Mouse (Mus musculus): Measurements from ENCODE around the gene Nmrk2. TPM values are rescaled to one million over a fixed set of nuclear protein-coding genes. Genes with fewer than 3 reads are reported as not detected.

The Nmrk2 gene
- polyA plus RNA-seq, 1 experiment from 2014 or later = not detected

Other genes with a start within 250 kb of the Nmrk2 start
- gene Gng7, start 187.1 kb downstream of the Nmrk2 start, polyA plus RNA-seq (2015; fragmentation: Nextera tagmentation; extraction: Ambion mirVana) = 16.2 and 17.4 TPM in 2 replicates
- 38.1 and 38.7 TPM in 2 replicates for gene Diras1, start 176.4 kb downstream of the Nmrk2 start, polyA plus RNA-seq (2015; fragmentation: Nextera tagmentation; extraction: Ambion mirVana)
- gene Slc39a3, start 164.6 kb downstream of the Nmrk2 start, polyA plus RNA-seq (2015; fragmentation: Nextera tagmentation; extraction: Ambion mirVana) = 40.9 and 44.2 TPM in 2 replicates
- gene Sgta, start 141.9 kb downstream of the Nmrk2 start, polyA plus RNA-seq (2015; fragmentation: Nextera tagmentation; extraction: Ambion mirVana) = 283 and 286 TPM in 2 replicates
- 47.4 and 48.4 TPM in 2 replicates for gene Thop1, start 132.0 kb downstream of the Nmrk2 start, polyA plus RNA-seq (2015; fragmentation: Nextera tagmentation; extraction: Ambion mirVana)
- gene Creb3l3, start 103.2 kb downstream of the Nmrk2 start, polyA plus RNA-seq (2015; fragmentation: Nextera tagmentation; extraction: Ambion mirVana) = 0.27 and 0.90 TPM in 2 replicates
- 217 and 244 TPM in 2 replicates for gene Map2k2, start 96.1 kb downstream of the Nmrk2 start, polyA plus RNA-seq (2015; fragmentation: Nextera tagmentation; extraction: Ambion mirVana)
- 12.2 and 14.9 TPM in 2 replicates for gene Zbtb7a, start 66.8 kb downstream of the Nmrk2 start, polyA plus RNA-seq (2015; fragmentation: Nextera tagmentation; extraction: Ambion mirVana)
- gene Pias4, start 34.1 kb downstream of the Nmrk2 start, polyA plus RNA-seq (2015; fragmentation: Nextera tagmentation; extraction: Ambion mirVana) = 60.0 and 77.5 TPM in 2 replicates
- gene Eef2, start 25.4 kb downstream of the Nmrk2 start, polyA plus RNA-seq (2015; fragmentation: Nextera tagmentation; extraction: Ambion mirVana) = 532 and 537 TPM in 2 replicates
- gene Dapk3, start 19.0 kb downstream of the Nmrk2 start, polyA plus RNA-seq (2015; fragmentation: Nextera tagmentation; extraction: Ambion mirVana) = 79.1 and 80.9 TPM in 2 replicates
- gene 4930442H23Rik, start 18.2 kb downstream of the Nmrk2 start, polyA plus RNA-seq (2015; fragmentation: Nextera tagmentation; extraction: Ambion mirVana) = not detected in 2 replicates
- 58.1 and 62.3 TPM in 2 replicates for gene Atcay, start 28.8 kb upstream of the Nmrk2 start, polyA plus RNA-seq (2015; fragmentation: Nextera tagmentation; extraction: Ambion mirVana)
- gene Zfr2, start 31.1 kb upstream of the Nmrk2 start, polyA plus RNA-seq (2015; fragmentation: Nextera tagmentation; extraction: Ambion mirVana) = 21.7 and 21.8 TPM in 2 replicates
- 10.5 and 13.0 TPM in 2 replicates for gene Matk, start 50.9 kb upstream of the Nmrk2 start, polyA plus RNA-seq (2015; fragmentation: Nextera tagmentation; extraction: Ambion mirVana)
- gene Mrpl54, start 64.9 kb upstream of the Nmrk2 start, polyA plus RNA-seq (2015; fragmentation: Nextera tagmentation; extraction: Ambion mirVana) = 145 and 150 TPM in 2 replicates
- 33.7 and 36.1 TPM in 2 replicates for gene Apba3, start 64.9 kb upstream of the Nmrk2 start, polyA plus RNA-seq (2015; fragmentation: Nextera tagmentation; extraction: Ambion mirVana)
- 2.3 and 3.3 TPM in 2 replicates for gene Tjp3, start 89.5 kb upstream of the Nmrk2 start, polyA plus RNA-seq (2015; fragmentation: Nextera tagmentation; extraction: Ambion mirVana)
- gene Pip5k1c, start 90.9 kb upstream of the Nmrk2 start, polyA plus RNA-seq (2015; fragmentation: Nextera tagmentation; extraction: Ambion mirVana) = 99.3 and 102 TPM in 2 replicates
- 32.5 and 42.5 TPM in 2 replicates for gene Cactin, start 119.1 kb upstream of the Nmrk2 start, polyA plus RNA-seq (2015; fragmentation: Nextera tagmentation; extraction: Ambion mirVana)
- 4.5 and 4.8 TPM in 2 replicates for gene Tbxa2r, start 126.7 kb upstream of the Nmrk2 start, polyA plus RNA-seq (2015; fragmentation: Nextera tagmentation; extraction: Ambion mirVana)
- not detected in 2 replicates for gene Gipc3, start 141.2 kb upstream of the Nmrk2 start, polyA plus RNA-seq (2015; fragmentation: Nextera tagmentation; extraction: Ambion mirVana)
- 46.5 and 51.5 TPM in 2 replicates for gene Hmg20b, start 148.4 kb upstream of the Nmrk2 start, polyA plus RNA-seq (2015; fragmentation: Nextera tagmentation; extraction: Ambion mirVana)
- 16.5 and 17.8 TPM in 2 replicates for gene Mfsd12, start 155.4 kb upstream of the Nmrk2 start, polyA plus RNA-seq (2015; fragmentation: Nextera tagmentation; extraction: Ambion mirVana)
- gene 4930404N11Rik, start 163.8 kb upstream of the Nmrk2 start, polyA plus RNA-seq (2015; fragmentation: Nextera tagmentation; extraction: Ambion mirVana) = 0.68 and 0.87 TPM in 2 replicates
- 105 and 112 TPM in 2 replicates for gene Fzr1, start 176.5 kb upstream of the Nmrk2 start, polyA plus RNA-seq (2015; fragmentation: Nextera tagmentation; extraction: Ambion mirVana)
- 72.2 and 75.2 TPM in 2 replicates for gene Dohh, start 182.4 kb upstream of the Nmrk2 start, polyA plus RNA-seq (2015; fragmentation: Nextera tagmentation; extraction: Ambion mirVana)
- 5.2 and 8.2 TPM in 2 replicates for gene Gm48551, start 182.4 kb upstream of the Nmrk2 start, polyA plus RNA-seq (2015; fragmentation: Nextera tagmentation; extraction: Ambion mirVana)
- gene Gm48552, start 187.0 kb upstream of the Nmrk2 start, polyA plus RNA-seq (2015; fragmentation: Nextera tagmentation; extraction: Ambion mirVana) = 1.3 and 2.5 TPM in 2 replicates
- gene Smim24, start 191.0 kb upstream of the Nmrk2 start, polyA plus RNA-seq (2015; fragmentation: Nextera tagmentation; extraction: Ambion mirVana) = 1.8 and 3.1 TPM in 2 replicates

All from neural tube, embryonic 13.5 days (tissue).